Mouse (Mus musculus) mesoderm, embryonic 11.5 days (tissue): ENCODE data around the gene Hexim1.

ENCODE experiments used
- DNase-seq: peaks from one replicate; pipeline ENCODE4 v3.0.0-alpha.2; 2012; ENCODE audit warnings: low read depth, low spot score

The Hexim1 gene

DNA sequence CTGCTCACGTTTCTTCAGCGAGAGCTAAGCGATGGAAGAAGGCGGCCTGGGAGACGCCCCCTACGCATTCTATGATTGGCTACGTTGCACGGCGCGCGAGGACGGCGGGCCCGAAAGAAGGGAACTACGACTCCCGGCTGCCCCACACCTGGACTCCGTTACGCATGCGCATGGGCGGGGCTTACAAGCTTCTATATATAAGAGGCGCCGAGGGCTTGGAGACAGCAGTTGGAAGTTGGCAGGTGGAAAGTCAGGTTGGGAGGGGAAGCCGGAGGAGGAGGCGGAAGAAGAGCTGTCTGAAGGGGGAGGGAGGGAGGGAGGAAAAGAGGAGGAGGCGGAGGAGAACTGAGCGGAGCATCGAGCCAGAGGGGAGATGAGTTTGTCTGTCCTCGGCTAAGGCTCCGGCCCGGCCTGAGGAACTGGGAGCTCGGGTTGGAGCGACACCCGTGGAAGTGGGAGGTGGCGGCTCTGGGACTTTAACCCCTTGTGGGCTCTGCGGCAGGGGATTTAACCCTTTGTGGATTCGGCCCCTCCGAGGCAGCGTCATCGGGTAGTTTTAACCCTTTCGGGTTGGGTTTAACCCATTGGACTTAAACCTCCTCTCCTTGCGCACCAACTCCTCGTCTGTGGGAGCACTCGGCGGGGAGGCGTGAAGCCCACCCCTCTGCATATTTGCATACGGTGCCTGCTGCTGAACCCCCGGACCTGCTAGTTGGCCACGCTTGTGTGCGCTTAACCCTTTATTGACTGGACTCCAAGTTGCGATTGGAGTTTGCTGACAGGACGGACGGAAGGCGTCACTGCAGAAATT, at the start of gene Hexim1:
Hexim1 (plus strand) TSS at position 224 of the 811 bp plus-strand sequence.
- peak; percentile 100 for DNase-seq

DNA sequence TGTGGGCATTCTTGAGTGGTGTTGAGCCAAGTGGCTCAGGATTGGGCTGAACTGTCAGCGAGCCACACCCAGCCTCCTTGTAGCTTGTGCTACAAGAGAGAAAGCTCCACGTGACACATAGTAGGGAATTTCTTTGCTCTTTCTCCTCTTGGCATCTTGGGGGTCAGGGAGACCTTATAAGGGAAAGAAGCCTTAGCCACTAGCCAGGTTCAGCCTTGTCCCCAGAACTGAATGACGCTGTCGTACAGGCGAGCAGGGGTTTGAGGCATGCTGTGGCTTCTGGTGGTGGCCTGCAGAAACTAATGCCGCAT, 49.0 kb upstream of the Hexim1 start:
- no peak for DNase-seq

DNA sequence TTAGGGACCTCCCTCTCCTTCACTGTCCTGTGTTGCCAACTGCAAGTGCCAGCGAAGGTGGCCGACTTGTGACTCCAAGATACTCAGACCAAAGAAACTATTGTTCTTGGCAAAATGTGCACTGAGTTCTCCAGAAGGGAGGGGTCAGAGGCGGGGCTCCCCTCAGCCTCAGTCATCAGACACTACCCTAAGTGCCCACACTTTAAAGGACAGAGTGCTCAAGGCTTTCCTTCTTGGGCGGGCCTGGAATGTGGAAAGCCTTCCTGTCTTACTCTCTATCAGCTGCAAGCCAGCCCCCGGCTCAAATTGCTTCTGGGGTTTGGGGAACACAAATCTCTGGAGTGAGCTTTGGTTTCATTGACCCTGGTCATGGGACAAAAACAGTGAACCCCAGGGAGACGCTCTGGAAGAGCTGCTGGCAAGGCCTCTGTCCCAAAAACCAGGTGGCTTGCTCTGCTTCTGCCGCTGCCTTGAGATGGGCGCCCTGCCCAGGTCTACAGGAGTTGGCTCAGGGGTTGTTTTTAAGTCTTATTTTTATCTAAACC, 48.5 kb upstream of the Hexim1 start:
- no peak for DNase-seq

DNA sequence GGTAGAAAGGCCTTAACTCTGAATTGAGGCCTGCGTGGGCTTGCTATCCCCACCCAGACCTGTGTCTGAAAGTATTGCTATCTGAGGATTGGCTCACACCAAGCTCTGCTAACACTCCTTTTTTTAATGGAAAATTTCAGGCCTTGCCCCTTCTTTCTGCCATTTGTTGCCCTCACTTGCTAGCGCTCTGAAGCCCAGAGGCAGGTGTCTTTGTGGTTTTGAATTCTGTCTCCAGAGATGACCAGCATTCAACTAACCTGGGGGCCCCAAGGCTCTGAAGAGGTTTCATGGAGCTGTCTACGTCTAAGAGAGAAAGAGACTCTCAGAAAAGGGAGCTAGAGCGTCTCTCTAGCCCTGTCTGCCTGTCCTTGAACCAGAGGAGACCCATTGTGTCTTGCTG, 47.8 kb upstream of the Hexim1 start:
- no peak for DNase-seq

DNA sequence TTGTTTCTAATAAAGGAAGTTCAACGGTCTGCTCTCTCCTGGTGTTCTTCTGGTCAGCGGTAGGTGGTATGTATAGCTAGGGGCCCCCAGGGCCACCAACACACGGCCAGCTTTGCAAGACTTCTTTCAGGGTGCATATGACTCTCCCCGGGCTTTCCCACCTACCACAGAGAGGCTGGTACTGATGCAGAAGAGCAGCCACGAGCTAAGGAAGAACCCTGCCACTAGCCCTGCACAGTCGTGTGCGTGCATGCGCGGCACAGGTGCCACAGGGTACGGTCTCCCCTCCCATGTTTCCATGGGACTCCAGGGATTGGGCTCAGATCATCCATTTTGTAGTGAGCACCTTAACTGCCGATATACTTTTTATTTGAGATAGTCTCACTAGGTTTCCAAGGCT, 47.1 kb upstream of the Hexim1 start:
- no peak for DNase-seq

DNA sequence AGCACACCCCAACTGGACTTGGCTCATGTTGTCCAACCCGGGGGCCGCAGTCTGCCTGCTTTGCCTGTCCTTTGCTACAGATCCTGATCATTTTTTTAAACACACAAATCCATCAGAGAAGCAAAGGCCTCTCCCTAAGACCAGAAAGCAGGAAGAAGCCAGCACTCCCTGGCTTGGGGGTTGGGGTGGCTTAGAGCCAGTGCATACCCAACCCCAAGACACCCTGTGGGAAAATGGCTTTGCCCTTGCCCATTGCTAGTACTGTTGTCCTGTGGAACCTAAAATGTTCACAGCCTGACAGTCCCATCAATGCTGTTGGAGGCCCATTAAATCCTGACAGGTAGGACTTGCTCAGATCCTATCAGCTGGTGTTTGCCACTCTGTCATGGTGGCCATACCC, 46.3 kb upstream of the Hexim1 start:
- DNase-seq, result no peak

GRCm38 (mm10) chr11:103070322-103070880, 45.6 kb upstream of the Hexim1 start:
- DNase-seq, result no peak

- DNase-seq, result no peak
Measured at GRCm38 (mm10) chr11:103073671-103074070, 42.4 kb upstream of the Hexim1 start.

- no peak for DNase-seq
Measured at GRCm38 (mm10) chr11:103074121-103074650, 41.8 kb upstream of the Hexim1 start.

- DNase-seq, result no peak
Measured at GRCm38 (mm10) chr11:103074796-103075323, 41.2 kb upstream of the Hexim1 start.

- no peak for DNase-seq
Measured at GRCm38 (mm10) chr11:103076010-103076409, 40.0 kb upstream of the Hexim1 start.

GRCm38 (mm10) chr11:103076581-103076980, 39.5 kb upstream of the Hexim1 start:
- no peak for DNase-seq

GRCm38 (mm10) chr11:103078131-103078530, 37.9 kb upstream of the Hexim1 start:
- DNase-seq, result no peak

- peak; percentile 47 for DNase-seq
Measured at GRCm38 (mm10) chr11:103080323-103081091, 35.5 kb upstream of the Hexim1 start.

DNA sequence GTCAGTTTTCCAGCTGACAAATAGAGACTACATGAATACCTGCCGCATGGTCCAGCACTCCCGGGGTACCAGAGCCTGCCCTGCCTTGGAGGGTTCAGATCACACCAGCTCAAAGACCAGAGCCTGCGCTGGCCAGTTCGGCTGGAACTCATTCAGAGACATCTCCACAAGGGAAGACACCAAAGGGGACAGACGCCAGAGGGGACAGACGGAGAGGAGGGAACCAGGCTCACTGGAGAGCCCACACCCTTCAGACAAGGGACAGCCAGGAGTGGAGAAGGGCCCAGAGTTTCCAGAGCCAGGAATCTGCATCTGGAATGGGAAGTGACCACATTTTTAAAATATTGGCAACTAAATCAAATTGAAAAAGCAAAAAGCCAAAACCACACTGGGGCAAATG, 34.4 kb upstream of the Hexim1 start:
- no peak for DNase-seq

- DNase-seq, result no peak
Measured at GRCm38 (mm10) chr11:103093306-103093705, 22.7 kb upstream of the Hexim1 start.

DNA sequence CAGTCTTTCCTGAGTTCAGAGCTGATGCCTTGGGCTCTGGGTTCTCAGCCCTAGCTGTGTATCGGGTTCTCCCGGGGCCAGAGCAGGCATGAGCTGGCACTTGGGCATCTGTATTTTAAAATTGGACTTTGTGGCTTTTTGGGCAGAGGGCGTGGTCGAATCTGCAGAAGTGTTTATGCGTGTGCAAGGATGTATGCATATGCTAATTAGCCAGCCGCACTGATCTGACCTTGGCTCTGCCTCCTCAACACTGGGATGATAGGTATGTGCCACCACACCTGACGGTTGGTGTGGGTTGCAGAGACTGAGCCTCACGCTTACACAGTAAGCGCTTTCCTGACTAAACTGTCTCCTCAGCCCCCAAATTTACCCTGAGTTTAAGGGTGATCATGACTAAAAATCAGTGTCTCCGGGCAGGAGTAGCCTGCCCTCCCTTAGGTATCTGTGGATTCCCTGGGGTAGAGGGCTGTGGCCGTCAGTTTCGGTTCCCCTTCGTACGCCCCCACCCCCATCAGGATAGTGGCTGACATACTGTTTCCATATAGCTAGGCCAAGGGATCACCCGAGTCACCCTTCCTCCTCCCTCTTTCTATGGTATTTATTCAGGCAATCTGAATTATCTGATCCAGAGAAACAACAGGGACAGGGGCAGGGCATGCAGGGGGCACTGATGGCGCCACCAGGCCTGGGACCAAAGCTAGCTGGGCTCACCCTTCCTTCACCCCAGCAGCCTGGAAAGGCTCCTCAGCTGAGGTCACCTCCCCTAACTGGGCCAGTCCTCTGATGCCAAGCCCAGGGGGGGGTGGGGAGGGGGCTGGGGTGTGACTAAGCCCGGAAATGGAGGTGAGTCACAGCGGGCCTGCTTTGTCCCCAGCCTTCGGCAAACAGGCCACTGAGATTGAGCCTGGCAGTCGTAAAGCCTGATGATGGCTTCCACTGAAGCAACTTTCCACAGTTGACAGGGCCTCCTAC, 21.9 kb upstream of the Hexim1 start:
- DNase-seq, result no peak

GRCm38 (mm10) chr11:103095107-103095670, 20.8 kb upstream of the Hexim1 start:
- DNase-seq, result no peak

DNA sequence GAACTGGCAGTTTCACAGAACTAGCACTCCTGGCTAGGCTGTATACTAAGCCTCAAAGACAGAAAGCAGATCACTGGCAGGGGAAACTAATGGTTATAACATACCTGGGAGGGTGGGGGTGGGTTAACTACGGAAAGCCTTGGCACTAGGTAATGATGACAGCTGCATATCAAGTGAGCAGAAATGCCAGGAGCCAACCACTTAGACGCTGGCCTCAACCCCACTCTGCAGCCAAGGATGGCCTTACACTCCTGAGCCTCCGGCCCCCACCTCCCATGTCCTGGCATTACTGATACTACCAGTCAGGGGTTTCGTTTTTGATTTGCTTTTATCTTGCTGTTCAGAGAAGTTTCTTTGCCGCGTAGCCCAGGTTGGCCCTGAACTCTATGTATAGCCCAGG, 20.2 kb upstream of the Hexim1 start:
- DNase-seq, result no peak
